Mouse (Mus musculus) 3T3-L1 (cell line): ENCODE measurements around the gene Celf2.
"Not testable (repeated sequence)": the region's sequence is repeated elsewhere in the genome, so short reads cannot be mapped to it uniquely, and the experiment has no call there.

Source experiments
- DNase-seq: peaks from one replicate; pipeline ENCODE4 v3.0.0-alpha.2; 2015; ENCODE audit warnings: low read depth, low spot score

Celf2 gene

DNA sequence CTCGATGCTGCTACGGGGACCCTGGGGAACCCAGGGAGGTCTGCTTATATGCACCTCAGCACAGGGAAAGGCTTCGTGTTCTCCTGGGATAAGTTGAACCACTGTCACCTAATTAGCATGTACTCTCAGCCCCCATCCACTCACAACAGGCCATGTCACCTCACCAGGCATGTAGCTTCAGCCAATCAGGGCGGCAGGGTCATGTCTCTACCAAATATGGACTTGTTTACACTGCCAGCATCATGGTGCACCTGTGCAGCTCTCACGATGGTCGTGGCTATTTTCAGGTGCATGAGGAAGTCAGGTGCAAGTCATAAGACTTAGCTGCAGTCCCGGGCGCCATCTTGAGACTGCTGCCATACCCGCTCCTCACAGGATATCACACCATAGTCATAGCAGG lies at the start of gene Celf2:
TSS of gene Celf2 (minus strand) at position 101 of the 400 bp plus-strand sequence.
- DNase-seq: not testable (repeated sequence)

DNA sequence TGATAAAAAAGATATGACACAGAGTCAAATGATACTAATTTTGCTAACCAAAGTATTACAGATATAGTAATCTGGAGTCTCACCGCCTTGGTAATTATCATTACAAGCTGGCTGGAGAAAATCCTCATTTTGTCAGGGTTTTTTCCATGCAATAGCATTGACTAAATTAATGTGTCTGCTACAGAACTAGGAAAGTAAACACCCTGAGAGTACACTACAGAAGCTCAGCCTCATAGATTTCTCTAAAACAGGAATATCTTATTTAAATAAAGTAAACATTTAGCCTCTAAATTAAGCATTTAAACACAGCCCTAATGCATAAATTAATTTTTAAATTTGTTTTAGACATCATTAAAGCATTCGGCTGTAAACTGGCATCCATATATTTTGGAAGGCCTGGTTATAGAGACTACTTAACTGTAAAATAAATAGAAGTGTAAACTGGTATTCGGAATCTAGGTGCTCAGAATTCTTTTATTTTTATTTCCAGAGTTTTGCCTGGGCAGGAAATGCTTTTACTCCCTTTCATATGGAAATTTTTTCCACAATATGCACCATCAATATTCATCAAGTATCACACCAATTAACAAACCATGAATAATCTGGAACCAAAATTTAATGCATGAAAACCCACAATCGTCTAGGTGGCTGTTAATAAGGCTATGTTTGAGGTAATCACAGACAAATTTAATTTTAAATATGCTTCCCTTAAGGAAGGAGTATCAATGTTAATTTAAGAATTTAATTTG lies 46.0 kb upstream of the Celf2 start:
- DNase-seq: no peak

DNA sequence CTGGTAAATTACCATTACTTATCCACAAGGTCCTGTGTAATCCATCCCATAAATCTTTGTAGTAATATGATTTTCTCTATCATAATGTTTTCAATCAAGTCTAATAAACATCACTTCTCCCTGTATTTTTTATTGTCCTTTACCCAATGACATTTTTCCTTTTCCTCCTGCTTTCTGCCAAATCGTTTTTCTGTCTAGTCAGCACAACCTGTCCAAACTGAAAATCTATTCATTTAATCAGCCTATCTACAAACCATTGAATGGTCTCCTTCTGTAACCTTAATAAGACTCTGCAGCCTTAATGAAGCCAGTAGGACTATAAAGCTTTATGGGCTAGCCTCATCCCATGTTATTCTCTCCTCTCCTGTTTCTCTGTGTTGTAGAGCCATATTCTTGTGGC lies 45.2 kb upstream of the Celf2 start:
- DNase-seq: no peak

DNA sequence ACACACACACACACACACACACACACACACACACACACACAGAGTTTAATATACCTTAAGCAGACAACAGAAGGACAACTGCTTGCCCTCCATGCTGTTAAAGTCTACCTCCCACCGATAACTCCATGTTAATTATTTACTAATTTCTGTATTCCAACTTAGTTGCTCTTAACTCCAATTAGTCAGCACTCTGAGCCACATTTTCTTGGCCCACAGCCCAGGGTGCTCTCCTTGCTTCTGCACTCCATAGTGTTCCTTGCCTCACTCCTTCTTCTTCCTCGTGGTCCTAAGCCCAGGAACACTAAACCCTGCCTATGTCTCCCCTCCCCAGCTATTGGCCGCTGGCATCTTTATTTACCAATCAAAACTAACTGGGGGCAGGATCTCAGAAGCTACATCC lies 43.5 kb upstream of the Celf2 start:
- no peak for DNase-seq

DNA sequence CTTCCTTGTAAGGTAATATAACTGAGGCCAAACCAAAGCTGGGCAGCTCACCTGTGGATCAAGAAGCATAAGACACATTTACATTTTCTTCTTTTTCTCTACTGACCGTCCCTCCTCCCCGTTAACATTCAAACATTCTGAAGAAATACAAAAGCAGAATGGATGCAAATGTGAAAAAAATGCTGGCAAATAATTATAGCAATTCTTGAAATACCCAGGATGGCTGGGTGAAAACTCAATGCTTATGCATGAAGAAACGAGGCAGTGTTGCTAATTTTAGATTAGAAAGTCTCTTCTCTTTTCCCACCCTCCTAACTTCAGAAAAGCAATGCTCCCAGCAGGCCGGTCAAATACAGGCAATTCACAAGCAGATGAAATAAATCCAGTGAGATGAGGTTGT lies 39.5 kb upstream of the Celf2 start:
- DNase-seq: no peak

DNA sequence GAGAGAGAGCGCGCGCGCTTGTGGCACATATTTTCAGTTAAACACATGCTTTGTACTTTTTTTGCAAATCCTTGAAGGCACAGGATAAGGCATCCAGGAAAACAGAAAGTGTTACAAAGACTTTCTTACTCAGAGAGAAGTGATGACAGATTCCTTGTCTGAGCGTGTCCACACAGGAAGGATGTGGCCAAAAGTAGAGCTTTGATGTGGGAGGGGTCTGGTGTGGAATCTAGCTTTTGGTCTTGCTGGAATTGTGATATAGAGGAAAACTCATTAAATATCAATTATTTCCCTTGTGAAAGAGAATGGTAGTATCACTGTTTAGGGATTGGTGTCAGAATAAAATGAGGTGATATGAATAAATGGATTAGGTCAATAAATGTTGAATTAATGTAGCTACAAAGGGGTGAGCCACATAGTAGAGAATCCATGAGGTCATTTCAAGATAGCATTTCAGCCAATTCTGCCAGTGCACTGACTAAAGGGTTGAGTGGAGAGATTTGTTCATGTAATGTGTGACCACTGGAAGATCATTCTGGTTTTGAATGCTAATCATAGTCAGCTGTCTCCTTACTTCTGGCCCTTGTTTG lies 25.3 kb upstream of the Celf2 start:
- peak; percentile 10 for DNase-seq

DNA sequence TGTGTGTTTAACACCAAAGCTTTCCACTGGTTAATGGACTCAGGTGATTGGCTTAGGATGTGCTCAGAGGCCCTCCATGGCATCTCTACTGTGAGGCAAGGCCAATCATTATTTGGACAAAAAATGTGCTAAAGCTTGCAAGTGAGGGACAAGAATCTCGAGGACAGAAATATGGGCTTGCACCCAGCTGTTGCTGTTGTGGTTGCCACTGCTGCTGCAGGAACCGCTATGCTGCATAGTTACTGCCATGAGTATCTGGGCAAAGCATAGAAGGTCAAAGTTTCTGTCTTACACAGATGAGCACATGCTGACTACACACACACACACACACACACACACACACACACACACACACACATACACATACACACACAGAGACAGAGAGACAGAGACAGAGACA lies 24.8 kb upstream of the Celf2 start:
- DNase-seq: no peak

DNA sequence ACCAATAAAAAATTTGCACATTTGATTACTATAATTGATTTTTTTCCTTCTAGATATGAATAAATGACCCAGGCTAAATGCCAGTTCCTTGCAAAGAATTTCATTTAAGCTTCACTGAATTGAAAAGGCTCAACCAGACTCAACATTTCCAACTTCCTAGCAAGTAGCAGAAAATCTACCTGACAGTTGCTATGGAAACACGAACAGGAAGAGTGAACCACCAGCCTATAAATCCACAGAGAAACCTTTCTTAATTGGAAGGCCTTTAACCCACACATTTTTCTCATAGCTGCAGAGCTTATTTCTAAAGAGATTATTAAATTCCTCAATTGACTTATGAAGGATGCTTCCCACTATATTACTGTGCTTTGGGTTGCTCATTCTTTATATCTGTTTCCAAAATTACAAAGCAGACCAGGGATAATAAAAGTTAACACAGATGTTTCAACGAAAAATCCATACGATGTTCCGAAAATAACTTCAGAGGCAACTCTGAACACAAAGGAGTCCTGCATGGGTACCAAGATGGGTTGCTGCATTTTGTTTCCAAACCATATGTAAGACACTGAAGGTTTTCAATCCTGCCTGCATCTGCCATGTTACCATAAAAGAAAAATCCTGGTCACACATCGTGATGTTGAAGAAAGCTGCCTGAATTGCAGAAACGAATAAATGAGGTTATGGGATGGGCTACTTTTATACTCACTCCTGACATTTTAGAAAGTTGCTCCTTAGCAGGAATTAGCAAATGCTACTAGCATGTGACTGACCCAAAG lies 22.0 kb upstream of the Celf2 start:
- DNase-seq: no peak

DNA sequence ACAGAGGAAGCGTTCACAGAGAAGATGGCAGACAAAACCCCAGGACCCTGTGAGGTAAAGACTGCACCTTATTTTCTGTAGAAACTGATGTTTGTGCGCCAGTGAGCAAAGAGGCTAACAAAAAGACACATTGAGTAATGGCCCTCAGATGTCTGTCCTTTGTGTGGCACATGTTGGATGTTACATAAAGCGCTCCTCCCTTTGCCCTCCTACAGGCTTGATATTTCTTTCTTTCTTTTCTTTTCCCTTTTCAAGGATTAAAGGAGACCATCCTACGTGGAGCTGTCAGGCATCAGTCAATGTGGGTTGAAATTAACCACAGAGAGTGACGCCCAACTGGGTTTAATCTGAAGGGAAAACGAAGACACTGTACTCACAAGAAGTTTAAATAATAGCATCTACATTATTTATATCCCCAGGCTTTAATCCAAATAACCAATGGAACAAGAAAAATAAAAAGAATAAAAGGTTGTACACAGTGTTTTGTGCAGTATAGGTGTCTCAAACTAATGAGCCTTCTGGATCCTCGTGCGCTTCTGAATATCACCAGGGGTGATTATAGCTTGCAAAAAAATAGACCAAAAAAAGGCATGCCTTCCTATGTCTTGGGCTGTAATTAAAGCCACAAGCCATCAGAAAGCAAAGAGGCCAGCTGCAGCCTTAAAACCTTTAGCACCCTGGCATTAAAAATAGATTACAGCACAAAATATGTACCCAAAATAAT lies 21.3 kb upstream of the Celf2 start:
- DNase-seq: no peak

DNA sequence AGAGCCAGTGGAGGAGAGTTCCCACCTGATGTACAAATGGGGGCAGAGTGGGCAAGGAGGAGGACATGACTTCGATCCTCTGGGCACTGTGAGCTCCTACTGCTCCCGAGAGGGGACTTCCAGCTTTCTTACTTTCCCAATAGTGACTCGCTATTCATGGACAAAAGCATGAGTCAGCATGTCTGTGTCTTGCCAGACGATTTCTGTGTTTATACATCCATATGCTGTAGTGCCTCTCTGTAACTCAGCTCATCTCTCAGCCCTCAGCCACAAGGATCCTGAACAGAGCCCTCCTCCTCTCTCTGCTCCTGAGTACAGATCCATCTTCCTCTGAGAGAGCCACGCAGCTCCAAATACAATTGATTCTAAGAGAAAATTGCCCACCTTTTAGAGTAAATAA lies 20.3 kb upstream of the Celf2 start:
- peak; percentile 71 for DNase-seq

DNA sequence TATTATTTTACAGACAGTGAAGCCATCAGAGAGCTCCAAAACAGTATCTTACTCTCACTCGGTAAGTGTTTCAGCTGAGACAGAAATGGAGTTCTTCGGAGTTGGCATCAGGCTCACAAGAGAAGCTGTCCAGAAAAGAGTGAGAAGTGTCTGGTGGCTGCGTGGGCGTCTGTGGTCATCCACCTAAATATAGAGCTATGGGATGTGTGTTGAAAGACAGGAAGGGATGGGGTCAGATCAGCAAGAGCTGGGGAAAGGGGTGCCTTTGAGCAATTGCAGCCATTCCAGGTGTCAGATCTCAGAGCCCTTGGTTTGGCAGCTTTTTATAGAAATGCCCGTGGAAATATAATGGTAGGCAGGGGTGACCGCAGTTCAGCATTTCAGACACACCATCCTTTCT lies 17.3 kb upstream of the Celf2 start:
- peak; percentile 3 for DNase-seq

DNA sequence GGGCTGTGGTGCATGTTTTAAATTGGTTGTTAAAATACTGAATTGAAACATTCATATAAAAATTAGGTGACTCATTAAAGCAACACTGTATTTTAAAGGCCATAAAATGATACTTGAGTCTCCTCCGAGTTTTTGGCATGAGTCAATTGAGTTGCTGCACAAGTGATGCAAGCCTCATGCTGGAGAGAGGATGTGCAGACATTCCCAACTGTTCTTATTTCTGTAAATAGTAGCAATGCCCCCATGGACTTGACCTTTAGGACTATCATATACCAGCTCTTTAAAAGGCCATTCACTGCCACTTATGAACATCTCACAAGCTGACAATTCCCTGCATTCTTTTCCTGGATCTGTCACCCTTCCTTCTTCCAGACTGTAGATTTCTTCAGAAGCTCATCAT lies 10.1 kb upstream of the Celf2 start:
- peak; percentile 68 for DNase-seq

DNA sequence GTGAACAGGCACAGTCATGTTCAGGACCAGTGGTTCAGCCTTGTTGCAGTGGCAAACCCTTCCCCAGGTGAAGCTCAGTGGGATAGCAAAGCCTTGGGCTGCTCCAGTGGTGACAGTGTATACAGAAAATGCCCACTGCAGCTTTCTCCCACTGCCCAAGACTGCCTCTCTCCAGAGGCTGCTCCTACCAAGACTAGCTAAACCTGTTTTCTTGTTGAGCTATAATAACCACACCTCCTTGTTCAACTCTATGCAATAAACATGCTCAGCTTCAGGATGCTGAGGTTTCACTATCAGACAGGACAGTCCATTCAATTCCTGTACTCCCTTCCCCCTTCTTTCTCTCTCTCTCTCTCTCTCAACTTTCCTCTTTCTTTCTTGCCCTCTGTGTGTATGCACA lies 15.9 kb downstream of the Celf2 start:
- no peak for DNase-seq

DNA sequence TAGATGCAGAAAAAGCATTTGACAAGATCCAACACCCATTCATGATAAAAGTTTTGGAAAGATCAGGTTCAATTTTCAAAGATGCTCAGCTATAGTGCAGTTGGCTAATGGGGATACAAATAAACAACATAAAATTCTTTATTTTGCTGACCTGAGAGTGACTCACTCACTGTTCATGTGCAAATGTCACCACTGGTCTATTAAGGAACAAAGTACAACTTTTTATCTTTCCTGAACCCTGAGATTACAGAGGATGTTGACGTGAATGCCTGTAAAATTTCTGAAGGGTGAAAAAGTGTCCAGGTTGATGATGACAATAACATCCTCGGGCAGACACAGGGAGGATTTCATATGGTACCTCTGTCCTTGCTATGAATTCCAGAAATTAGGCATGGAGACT lies 24.4 kb downstream of the Celf2 start:
- DNase-seq: no peak

DNA sequence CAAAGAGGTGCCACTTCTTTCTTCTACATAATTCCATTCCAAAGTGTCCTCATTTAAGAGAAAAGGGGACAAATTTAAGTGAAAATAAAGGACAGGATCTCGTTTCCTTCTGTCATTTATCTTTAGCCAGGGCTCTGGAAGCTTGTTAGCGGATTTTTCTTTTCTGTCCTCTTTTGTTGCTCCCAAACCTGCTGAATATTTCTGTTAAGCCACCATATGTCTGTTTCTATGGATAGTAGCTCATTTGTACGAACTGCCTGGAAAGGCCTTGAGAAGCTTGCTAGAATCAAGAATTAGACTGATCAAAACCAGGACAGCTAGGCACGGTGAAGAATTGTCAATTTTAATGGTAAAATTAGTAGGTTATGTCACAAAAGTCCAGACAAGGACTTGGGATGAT lies 27.3 kb downstream of the Celf2 start:
- DNase-seq: no peak

DNA sequence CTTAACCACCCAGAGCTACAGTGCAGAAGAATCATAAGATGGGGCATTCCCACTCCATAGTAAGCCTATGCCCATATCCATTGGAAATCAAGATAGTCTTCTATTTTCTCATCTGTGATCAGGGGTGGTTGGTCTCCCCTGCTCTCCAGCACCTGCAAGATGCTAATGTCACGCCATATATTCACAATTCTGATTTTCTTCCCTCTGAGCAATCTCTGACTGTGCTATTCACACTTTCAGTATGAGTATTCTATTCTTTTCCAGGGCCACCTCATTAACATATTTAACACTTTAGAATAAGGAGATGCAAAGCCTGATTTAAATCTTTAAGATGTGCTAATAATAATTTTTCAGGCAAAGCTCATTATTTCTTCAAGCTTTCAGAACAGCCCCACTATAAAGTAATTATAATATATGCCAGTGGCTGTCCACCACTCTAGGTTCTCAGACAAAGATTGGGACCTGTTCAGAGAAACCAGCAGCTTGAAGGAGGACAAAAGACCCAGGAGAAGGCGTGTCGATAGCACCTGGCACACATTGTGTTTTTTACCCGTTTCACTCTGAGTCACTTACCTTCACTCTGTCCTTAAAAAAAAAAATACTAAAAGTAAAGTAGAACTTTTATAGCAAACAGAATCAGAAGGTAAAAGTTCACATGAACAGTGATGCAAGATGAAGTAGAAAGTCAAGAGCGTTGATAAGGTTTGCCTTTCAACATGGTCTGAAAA lies 48.9 kb downstream of the Celf2 start:
- no peak for DNase-seq

DNA sequence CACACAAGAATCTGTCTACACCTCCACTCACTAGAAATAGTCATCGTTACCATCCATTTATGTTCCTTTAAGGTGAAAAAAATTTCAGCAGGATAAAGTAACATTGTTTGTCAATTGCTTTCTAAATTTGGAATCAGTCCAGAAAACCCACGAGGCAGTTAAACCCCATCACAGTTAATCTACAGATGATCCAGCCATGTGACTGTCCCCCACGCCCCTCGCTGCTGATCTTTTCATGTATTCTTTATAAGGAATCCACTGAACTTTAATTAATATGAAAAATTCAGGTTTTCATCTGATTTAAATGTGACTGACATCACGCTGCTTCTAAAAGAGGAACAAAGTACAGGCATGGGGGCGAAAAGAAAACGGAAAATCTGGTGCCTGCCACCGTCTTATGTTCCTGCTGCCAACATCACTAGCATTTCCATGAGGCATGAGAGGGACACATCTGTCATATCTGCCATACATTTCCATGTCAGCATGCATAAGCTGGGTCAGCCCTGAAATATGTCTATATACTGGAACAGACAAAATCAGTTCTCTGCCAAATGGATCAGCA lies 70.6 kb downstream of the Celf2 start:
- DNase-seq: no peak

DNA sequence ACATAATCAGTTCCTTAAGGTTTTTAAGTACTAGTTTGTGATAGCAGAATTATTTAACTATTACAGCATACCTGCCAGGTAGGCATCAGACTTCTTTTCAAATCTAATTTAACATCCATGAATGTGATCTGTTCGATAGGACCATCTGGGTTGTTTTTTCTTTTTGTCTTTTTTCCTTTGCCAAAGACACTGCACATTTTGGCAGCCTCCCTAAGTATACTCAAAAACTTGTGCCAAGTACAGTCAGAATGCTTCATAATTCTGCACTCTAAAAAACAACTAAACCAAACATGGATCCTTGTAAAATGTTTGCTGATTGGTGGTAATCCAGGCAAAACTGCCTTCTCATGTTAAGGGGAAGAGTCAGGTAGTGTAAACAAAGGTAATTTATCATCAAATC lies 82.9 kb downstream of the Celf2 start:
- DNase-seq: no peak

DNA sequence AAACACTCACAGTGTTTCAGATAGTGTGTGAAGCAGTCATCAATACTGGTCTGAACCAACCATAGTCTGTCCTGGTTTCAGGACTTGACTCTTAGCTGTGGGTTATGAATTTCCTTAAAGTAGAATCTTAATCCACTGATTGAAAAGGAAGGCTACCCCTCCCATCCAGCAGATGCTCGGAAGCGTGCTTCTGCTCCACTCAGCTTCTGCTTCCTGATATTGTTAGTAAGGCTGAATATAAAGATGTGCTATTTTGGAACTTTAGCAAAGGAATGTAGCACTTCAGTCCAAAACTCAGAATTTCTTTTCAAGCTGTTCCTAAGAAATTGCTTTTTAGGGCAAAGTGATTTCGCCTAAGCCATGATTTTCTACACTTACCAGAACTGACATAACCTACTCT lies 108.8 kb downstream of the Celf2 start:
- DNase-seq: no peak

DNA sequence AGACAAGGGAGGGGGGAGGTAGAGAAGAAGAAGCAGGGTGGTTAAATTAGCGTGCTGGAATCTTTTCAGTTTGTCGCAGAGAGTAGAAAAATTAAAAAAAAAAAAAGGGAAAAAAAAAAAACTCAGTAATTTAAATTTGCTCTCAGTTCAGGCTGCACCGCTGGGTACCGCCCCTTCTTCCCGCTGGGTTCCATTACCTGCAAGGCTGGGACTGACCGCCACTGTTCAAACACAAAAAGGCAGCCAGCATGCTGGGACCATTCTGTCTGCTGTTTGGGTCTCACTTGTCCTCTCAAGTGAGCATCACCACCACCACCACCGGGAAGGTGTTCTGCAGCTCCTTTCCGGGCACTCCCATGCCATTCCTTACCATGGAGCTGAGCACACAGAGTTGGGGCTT lies 113.4 kb downstream of the Celf2 start:
- no peak for DNase-seq

DNA sequence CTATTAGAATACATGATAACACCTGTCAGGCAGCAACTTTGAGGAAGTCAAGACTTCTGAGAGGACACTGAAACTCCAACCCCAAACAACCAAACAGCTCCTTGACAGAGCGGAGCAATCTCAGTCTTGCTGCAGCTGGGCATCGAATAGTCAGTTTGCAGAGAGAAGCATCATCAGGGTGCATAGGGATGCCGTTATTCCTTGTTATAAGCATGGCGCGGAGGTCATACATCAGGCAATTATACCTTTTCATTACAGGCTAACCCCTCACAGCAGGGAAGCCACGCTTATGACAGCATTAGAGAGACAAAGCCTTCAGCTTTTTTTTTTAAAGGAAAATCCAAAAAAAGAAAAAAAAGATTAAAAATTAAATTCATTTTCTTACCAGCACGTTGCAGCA lies 113.9 kb downstream of the Celf2 start:
- no peak for DNase-seq
